Mouse (Mus musculus): ENCODE results near the gene Btnl9. TPM values are rescaled to one million over a fixed set of nuclear protein-coding genes. Genes with fewer than 3 reads are reported as not detected.

Gene Btnl9
- polyA plus RNA-seq, 1 experiment from 2014 or later = 0.15 TPM

DNA sequence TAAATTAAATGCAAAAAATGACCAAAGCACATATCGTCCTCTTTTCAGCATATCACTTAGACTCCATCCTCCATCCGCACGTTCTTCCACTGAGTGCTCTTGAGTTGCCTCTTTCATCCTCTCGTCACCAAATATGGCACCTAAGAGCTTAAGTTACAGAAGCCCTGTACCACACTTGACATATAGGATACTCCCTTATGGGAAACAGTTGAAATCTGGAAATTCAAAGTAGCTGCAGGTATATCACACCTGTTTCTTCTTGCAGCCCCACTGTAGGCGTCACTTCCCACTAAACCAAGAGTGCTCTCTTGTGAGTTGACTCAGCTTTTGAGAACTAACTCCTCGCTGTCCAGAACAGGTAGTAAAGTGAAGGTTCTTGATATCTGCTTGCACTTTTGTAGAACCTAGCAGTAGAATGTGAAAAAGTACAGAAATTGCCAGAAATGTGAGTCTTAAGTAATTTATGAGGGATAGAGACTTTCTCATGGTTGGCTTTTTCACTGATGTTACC lies 18.2 kb upstream of the Btnl9 start:
- no peak for ATAC-seq (replicated peaks; ENCODE audit: insufficient number of reproducible peaks, low FRiP score, low TSS enrichment, low read depth)
- Histone ChIP-seq H3K9me3 (replicated peaks; ENCODE audit: control insufficient read depth, low read length) (no peaks in the 10 kb centered on the region), H3K4me1 (ENCODE audit: control insufficient read depth, insufficient read depth, low read length) (no peaks in the 10 kb centered on the region), H3K36me3 (replicated peaks; ENCODE audit: control insufficient read depth, insufficient read depth, low read depth, low read length) (no peaks in the 10 kb centered on the region), H3K4me2 (ENCODE audit: low read depth, low read length) (no peak overlapping the region), H3K9ac (replicated peaks; ENCODE audit: low read length) (no peak overlapping the region), H3K4me3 (ENCODE audit: low read depth, low read length) (peak overlapping the region; percentile 87), H3K27ac (replicated peaks; ENCODE audit: low read depth, low read length) (no peak overlapping the region), H3K27me3 (ENCODE audit: control insufficient read depth, insufficient read depth, low read length) (no peaks in the 10 kb centered on the region)
- DNase-seq (ENCODE audit: low spot score) = no peak
- 86% methylated on average over 6 of the region's 6 CpGs for WGBS

GRCm38 (mm10) chr11:49203771-49204497 lies 17.0 kb upstream of the Btnl9 start:
- DNase-seq (ENCODE audit: low spot score) (peak; percentile 59), ATAC-seq (replicated peaks; ENCODE audit: insufficient number of reproducible peaks, low FRiP score, low TSS enrichment, low read depth) (peak; percentile 73)
- Histone ChIP-seq H3K9ac (replicated peaks; ENCODE audit: low read length) (peak overlapping the region; percentile 98), H3K4me1 (ENCODE audit: control insufficient read depth, insufficient read depth, low read length) (no peaks in the 10 kb centered on the region), H3K27me3 (ENCODE audit: control insufficient read depth, insufficient read depth, low read length) (no peaks in the 10 kb centered on the region), H3K4me2 (ENCODE audit: low read depth, low read length) (peak overlapping the region; percentile 36), H3K27ac (replicated peaks; ENCODE audit: low read depth, low read length) (peak overlapping the region; percentile 99), H3K36me3 (replicated peaks; ENCODE audit: control insufficient read depth, insufficient read depth, low read depth, low read length) (no peaks in the 10 kb centered on the region), H3K9me3 (replicated peaks; ENCODE audit: control insufficient read depth, low read length) (no peaks in the 10 kb centered on the region), H3K4me3 (ENCODE audit: low read depth, low read length) (peak overlapping the region; percentile 87)
- under 1% methylated on average over 23 of the region's 24 CpGs for WGBS

GRCm38 (mm10) chr11:49203129-49203768 lies 16.3 kb upstream of the Btnl9 start, which contains the start of gene Zfp62:
Gene Zfp62 (plus strand): TSS chr11:49203292.
- 0% methylated on average over 32 of the region's 47 CpGs for WGBS
- peak; percentile 93 for ATAC-seq (replicated peaks; ENCODE audit: insufficient number of reproducible peaks, low FRiP score, low TSS enrichment, low read depth)
- H3K9ac ChIP-seq (replicated peaks; ENCODE audit: low read length) = peak within 1 kb of the TSS; percentile 98

DNA sequence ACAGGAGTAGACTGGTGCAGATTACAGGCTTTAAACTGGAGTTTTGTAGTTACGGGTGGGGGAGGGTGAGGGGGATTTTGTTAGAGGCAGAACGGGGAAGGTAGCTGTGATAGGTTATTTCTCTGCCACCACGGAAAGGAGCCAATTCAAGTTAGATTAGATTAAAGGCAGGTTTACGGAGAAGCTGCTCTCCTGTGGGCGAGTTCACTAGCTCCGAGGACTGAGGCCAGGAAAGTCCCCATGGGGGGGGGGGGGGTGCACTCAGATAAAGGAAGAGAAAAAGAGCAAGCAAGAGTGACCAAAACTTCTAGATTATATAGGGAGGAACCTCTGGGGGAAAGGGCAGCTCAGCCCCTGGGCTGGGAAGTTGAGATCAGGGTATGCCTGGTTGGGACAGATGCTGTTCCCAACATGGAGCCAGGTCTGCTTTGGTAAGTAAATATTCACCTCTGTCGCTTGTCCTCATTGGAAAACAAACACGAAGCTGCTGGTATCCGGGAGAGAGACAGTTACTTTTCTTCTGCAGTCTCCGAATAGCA lies 15.6 kb upstream of the Btnl9 start:
- Histone ChIP-seq H3K4me3 (ENCODE audit: low read depth, low read length) (peak overlapping the region; percentile 87), H3K9ac (replicated peaks; ENCODE audit: low read length) (peak overlapping the region; percentile 98), H3K9me3 (replicated peaks; ENCODE audit: control insufficient read depth, low read length) (no peaks in the 10 kb centered on the region), H3K27me3 (ENCODE audit: control insufficient read depth, insufficient read depth, low read length) (no peaks in the 10 kb centered on the region), H3K4me1 (ENCODE audit: control insufficient read depth, insufficient read depth, low read length) (no peaks in the 10 kb centered on the region), H3K36me3 (replicated peaks; ENCODE audit: control insufficient read depth, insufficient read depth, low read depth, low read length) (no peaks in the 10 kb centered on the region), H3K27ac (replicated peaks; ENCODE audit: low read depth, low read length) (peak overlapping the region; percentile 99), H3K4me2 (ENCODE audit: low read depth, low read length) (peak overlapping the region; percentile 69)
- DNase-seq (ENCODE audit: low spot score) (peak; percentile 36), ATAC-seq (replicated peaks; ENCODE audit: insufficient number of reproducible peaks, low FRiP score, low TSS enrichment, low read depth) (peak; percentile 32; the same call in 1 of the 2 replicates)
- 5% methylated on average over 10 of the region's 10 CpGs for WGBS

More at GRCm38 (mm10) chr11:49203129-49203768, 16.3 kb upstream of the Btnl9 start, which contains the start of gene Zfp62:
- Histone ChIP-seq H3K9me3 (replicated peaks; ENCODE audit: control insufficient read depth, low read length) (no peaks in the 10 kb centered on the region), H3K27me3 (ENCODE audit: control insufficient read depth, insufficient read depth, low read length) (no peaks in the 10 kb centered on the region), H3K27ac (replicated peaks; ENCODE audit: low read depth, low read length) (peak within 1 kb of the TSS; percentile 99), H3K4me1 (ENCODE audit: control insufficient read depth, insufficient read depth, low read length) (no peaks in the 10 kb centered on the region), H3K36me3 (replicated peaks; ENCODE audit: control insufficient read depth, insufficient read depth, low read depth, low read length) (no peaks in the 10 kb centered on the region), H3K4me3 (ENCODE audit: low read depth, low read length) (peak within 1 kb of the TSS; percentile 87), H3K4me2 (ENCODE audit: low read depth, low read length) (peak within 1 kb of the TSS; percentile 69)
- peak; percentile 96 for DNase-seq (ENCODE audit: low spot score)

GRCm38 (mm10) chr11:49202071-49202470 lies 15.1 kb upstream of the Btnl9 start:
- peak overlapping the region; percentile 69 for H3K4me2 ChIP-seq (ENCODE audit: low read depth, low read length)
- DNase-seq (ENCODE audit: low spot score) (no peak), ATAC-seq (replicated peaks; ENCODE audit: insufficient number of reproducible peaks, low FRiP score, low TSS enrichment, low read depth) (no peak)
- no peaks in the 10 kb centered on the region for H3K9me3 ChIP-seq (replicated peaks; ENCODE audit: control insufficient read depth, low read length)
- 64% methylated on average over 2 of the region's 2 CpGs for WGBS
- H3K4me1 ChIP-seq (ENCODE audit: control insufficient read depth, insufficient read depth, low read length) = no peaks in the 10 kb centered on the region
- no peaks in the 10 kb centered on the region for H3K36me3 ChIP-seq (replicated peaks; ENCODE audit: control insufficient read depth, insufficient read depth, low read depth, low read length)
- no peak overlapping the region for H3K27ac ChIP-seq (replicated peaks; ENCODE audit: low read depth, low read length)
- peak overlapping the region; percentile 87 for H3K4me3 ChIP-seq (ENCODE audit: low read depth, low read length)
- H3K27me3 ChIP-seq (ENCODE audit: control insufficient read depth, insufficient read depth, low read length) = no peaks in the 10 kb centered on the region
- peak overlapping the region; percentile 98; the same call in 1 of the 2 replicates for H3K9ac ChIP-seq (replicated peaks; ENCODE audit: low read length)

- Histone ChIP-seq H3K27ac (replicated peaks; ENCODE audit: low read depth, low read length) (no peak overlapping the region), H3K9me3 (replicated peaks; ENCODE audit: control insufficient read depth, low read length) (no peaks in the 10 kb centered on the region), H3K27me3 (ENCODE audit: control insufficient read depth, insufficient read depth, low read length) (no peaks in the 10 kb centered on the region), H3K4me1 (ENCODE audit: control insufficient read depth, insufficient read depth, low read length) (no peaks in the 10 kb centered on the region), H3K9ac (replicated peaks; ENCODE audit: low read length) (no peak overlapping the region), H3K4me2 (ENCODE audit: low read depth, low read length) (no peak overlapping the region), H3K4me3 (ENCODE audit: low read depth, low read length) (no peak overlapping the region), H3K36me3 (replicated peaks; ENCODE audit: control insufficient read depth, insufficient read depth, low read depth, low read length) (no peaks in the 10 kb centered on the region)
- DNase-seq (ENCODE audit: low spot score) (no peak), ATAC-seq (replicated peaks; ENCODE audit: insufficient number of reproducible peaks, low FRiP score, low TSS enrichment, low read depth) (no peak)
Measured at GRCm38 (mm10) chr11:49201142-49201541, 14.2 kb upstream of the Btnl9 start.

DNA sequence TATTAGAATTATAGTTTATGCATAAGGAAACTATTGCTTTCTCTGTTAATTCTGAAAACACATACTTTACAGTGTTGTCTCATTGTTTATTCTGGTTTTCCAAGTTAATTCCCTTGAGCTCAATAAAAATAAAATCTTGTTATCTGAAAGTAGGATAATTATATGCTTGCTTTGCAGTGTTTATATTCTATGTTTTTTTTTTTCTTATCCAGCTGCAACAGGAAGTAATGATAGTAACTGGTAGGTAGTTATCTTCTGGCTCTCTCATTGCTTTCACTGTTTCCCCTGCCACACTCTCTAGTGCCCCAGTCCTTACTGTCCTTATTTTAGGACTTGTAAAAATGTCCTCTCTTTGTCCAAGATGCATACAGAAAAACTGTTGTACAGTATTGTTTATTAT lies 13.7 kb upstream of the Btnl9 start:
- H3K27me3 ChIP-seq (ENCODE audit: control insufficient read depth, insufficient read depth, low read length) = no peaks in the 10 kb centered on the region
- no peak overlapping the region for H3K9ac ChIP-seq (replicated peaks; ENCODE audit: low read length)
- H3K36me3 ChIP-seq (replicated peaks; ENCODE audit: control insufficient read depth, insufficient read depth, low read depth, low read length) = no peaks in the 10 kb centered on the region
- H3K4me1 ChIP-seq (ENCODE audit: control insufficient read depth, insufficient read depth, low read length) = no peaks in the 10 kb centered on the region
- H3K4me2 ChIP-seq (ENCODE audit: low read depth, low read length) = no peak overlapping the region
- no peak overlapping the region for H3K27ac ChIP-seq (replicated peaks; ENCODE audit: low read depth, low read length)
- H3K4me3 ChIP-seq (ENCODE audit: low read depth, low read length) = no peak overlapping the region
- DNase-seq (ENCODE audit: low spot score) (no peak), ATAC-seq (replicated peaks; ENCODE audit: insufficient number of reproducible peaks, low FRiP score, low TSS enrichment, low read depth) (no peak)
- no peaks in the 10 kb centered on the region for H3K9me3 ChIP-seq (replicated peaks; ENCODE audit: control insufficient read depth, low read length)
